Mouse (Mus musculus) bone marrow, adult 2 months (tissue): Measurements from ENCODE around the gene Msx1. TPM values are rescaled to one million over a fixed set of nuclear protein-coding genes. Genes with fewer than 3 reads are reported as not detected.

Experiments used
- H3K27ac ChIP-seq: fragments of 200-500 bp; 2 replicates; pipeline ENCODE4 v1.5.1; 2012; ENCODE audit warnings: low read depth, mild to moderate bottlenecking, control low read depth, inconsistent platforms, low read length; ENCODE audit not compliant: control insufficient read depth, poor library complexity, insufficient read depth
- H3K4me1 ChIP-seq: fragments of 200-500 bp; 2 replicates; pipeline ENCODE4 v1.6.1; 2011; ENCODE audit warnings: low read length; ENCODE audit not compliant: control insufficient read depth, insufficient read depth
- H3K4me3 ChIP-seq: fragments of 200-500 bp; replicated peaks from 2 replicates; pipeline ENCODE3; 2011; ENCODE audit warnings: mild to moderate bottlenecking, low read depth, low read length, control low read depth; ENCODE audit not compliant: control insufficient read depth
- CTCF ChIP-seq: fragments of 200-500 bp; IDR thresholded peaks from 2 replicates; pipeline ENCODE4 v1.5.1; 2011; ENCODE audit warnings: low read length, control low read depth; ENCODE audit not compliant: control insufficient read depth, insufficient read depth
- POLR2A ChIP-seq: fragments of 200-500 bp; IDR thresholded peaks from 2 replicates; pipeline ENCODE4 v1.6.1; 2011; ENCODE audit warnings: low read depth, mild to moderate bottlenecking, control low read depth, low read length, borderline replicate concordance; ENCODE audit not compliant: control insufficient read depth
- WGBS: fragments of 180-500 bp; shearing (Covaris S2); methylation state at CpG from one replicate; pipeline ENCODE4 v1.1.7; 2018; 5-methylcytosine and 5-hydroxymethylcytosine counted together
- polyA plus RNA-seq: library from polyadenylated mRNA; stranded (reverse); fragments of >200 nt; gene quantifications from 2 replicates; pipeline ENCODE4 v1.2.4, GENCODE M21; 2011; ENCODE audit warnings: low replicate concordance; ENCODE audit not compliant: missing spikeins, insufficient read depth, insufficient read length

The Msx1 gene
- polyA plus RNA-seq, 1 experiment: not detected

GRCm38 (mm10) chr5:37818533-37819215 lies 5.7 kb downstream of the Msx1 start:
- H3K27ac ChIP-seq: no peak overlapping the region
- WGBS: 7% methylated on average over 25 of the region's 25 CpGs
- TF ChIP-seq CTCF (no peak), POLR2A (no peak)

DNA sequence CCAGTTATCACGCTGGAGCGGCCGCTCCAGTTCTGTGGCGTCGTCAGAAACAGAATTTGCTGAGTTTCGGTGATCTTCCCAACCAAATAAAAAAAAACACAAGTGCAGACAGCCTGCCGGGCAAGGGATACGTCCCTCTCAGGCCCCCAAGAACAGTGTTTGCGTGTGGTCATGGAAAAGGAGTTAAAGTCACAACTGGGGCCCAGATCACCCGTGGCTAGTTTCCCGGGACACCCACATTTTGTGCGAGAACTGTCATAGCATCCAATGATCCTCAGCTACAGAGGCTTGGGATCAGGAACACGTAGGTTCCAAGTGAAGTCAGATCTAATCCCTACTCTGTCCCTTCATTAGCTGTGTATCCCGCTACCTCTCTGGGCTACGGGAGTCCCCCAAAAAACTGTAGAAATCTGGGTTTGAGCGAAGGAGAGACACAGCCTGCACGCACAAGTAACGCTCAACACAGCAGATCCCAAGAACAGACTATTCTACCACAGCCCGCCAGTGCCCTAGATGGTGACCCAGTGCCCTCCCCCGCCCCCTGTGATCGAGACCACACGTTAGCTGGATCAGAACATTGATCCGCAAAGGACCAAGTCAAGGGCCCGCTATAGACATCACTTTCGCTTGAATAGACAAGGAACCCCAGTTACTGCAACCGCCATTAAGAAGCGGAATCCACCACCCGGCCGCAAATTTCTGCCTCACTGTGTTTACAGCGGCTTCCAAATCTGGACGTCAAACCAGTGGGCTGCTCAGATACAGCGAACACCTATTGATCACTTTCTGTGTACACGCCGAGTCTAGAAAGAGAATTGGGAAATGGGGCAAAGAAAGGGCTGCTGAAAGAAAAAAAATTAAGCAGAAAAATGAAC lies 6.5 kb downstream of the Msx1 start:
- no peak for TF ChIP-seq CTCF
- TF ChIP-seq POLR2A: no peak
- 9% methylated on average over 34 of the region's 34 CpGs for WGBS
- no peaks in the 10 kb centered on the region for H3K4me1 ChIP-seq
- no peak overlapping the region for H3K27ac ChIP-seq
- no peak overlapping the region for H3K4me3 ChIP-seq

More at GRCm38 (mm10) chr5:37818533-37819215, 5.7 kb downstream of the Msx1 start:
- Histone ChIP-seq H3K4me1 (no peaks in the 10 kb centered on the region), H3K4me3 (no peak overlapping the region)

- WGBS: 4% methylated on average over 46 of the region's 46 CpGs
- Histone ChIP-seq H3K4me3 (no peak overlapping the region), H3K4me1 (no peaks in the 10 kb centered on the region), H3K27ac (no peak overlapping the region)
- TF ChIP-seq POLR2A (no peak), CTCF (no peak)
Observed at GRCm38 (mm10) chr5:37816907-37817657, 7.3 kb downstream of the Msx1 start.

DNA sequence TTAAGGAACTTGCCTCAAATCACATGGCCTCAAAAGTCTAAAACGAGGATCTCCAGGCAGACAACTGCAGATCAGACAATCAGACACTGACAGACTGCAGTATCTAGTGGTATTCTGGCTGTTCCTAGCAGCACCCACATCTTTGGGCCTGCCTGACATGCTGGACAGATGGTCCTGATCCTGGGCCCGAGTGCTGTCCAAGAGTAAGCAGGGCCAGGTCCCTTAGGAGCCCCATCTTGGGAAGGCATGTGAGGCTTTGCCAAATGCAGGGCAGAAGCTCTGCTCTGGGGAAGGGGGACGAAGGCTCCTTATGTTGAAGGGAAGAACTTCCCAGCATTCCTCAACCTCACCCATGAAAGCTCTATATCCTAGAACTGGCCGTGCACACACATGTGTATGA lies 8.5 kb downstream of the Msx1 start:
- no peak overlapping the region for H3K27ac ChIP-seq
- no peak for TF ChIP-seq CTCF
- TF ChIP-seq POLR2A: no peak
- H3K4me3 ChIP-seq: no peak overlapping the region
- WGBS: 74% methylated on average over 4 of the region's 4 CpGs
- H3K4me1 ChIP-seq: no peaks in the 10 kb centered on the region

DNA sequence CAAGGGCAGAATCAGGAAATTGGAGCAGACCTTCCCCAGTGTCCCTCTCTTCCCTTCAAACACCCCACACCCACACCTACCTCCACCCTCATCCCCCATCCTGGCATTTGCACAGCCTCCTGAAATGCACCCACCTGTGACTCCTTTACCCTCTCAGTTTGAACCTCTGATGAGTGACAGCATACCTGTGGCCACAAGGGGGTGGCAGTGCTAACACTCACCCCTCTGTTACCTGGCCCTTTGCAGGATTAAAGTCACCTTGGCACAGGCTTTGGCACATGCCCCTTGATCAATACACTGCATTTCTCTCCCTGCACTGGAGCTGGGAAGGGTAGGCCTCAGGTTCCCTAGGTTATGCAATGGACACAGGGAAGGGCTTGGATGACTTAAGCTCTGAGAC lies 10.2 kb downstream of the Msx1 start:
- no peak overlapping the region for H3K4me3 ChIP-seq
- no peak for TF ChIP-seq CTCF
- TF ChIP-seq POLR2A: no peak
- no peak overlapping the region for H3K27ac ChIP-seq
- no peaks in the 10 kb centered on the region for H3K4me1 ChIP-seq

DNA sequence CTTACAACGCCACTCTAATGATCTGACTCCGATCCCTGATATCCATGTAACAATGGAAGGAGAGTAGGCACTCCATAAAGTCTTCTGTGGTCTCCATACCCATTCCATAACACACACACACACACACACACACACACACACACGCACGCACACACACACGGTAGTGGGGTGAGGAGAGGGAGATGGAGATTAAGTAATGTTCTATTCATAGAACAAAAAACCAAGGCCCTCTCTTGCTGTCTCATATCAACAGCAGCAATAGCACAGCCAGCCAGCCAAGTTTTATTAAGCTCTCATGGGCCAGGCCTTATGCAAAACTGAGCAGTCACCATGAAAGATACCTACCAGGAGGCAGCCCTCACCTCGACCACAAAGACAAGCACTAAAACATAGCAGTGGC lies 19.1 kb downstream of the Msx1 start:
- 77% methylated on average over 6 of the region's 6 CpGs for WGBS
- TF ChIP-seq CTCF (no peak), POLR2A (no peak)
- no peak overlapping the region for H3K4me3 ChIP-seq
- no peak overlapping the region for H3K27ac ChIP-seq
- H3K4me1 ChIP-seq: no peaks in the 10 kb centered on the region; the same call in 1 of the 2 replicates

- WGBS: 73% methylated on average over 8 of the region's 8 CpGs
- no peak overlapping the region for H3K4me3 ChIP-seq
- TF ChIP-seq POLR2A: no peak
- no peak for TF ChIP-seq CTCF
- H3K27ac ChIP-seq: no peak overlapping the region
- H3K4me1 ChIP-seq: no peaks in the 10 kb centered on the region; the same call in 1 of the 2 replicates
Observed at GRCm38 (mm10) chr5:37804512-37805118, 19.8 kb downstream of the Msx1 start.
